Mouse (Mus musculus) embryonic facial prominence, embryonic 14.5 days (tissue): ENCODE data around the gene Mtmr6. TPM values are rescaled to one million over a fixed set of nuclear protein-coding genes. Genes with fewer than 3 reads are reported as not detected.
A peak's percentile ranks its signal among the peaks of the same experiment; 100 is the strongest.

Source experiments
- ATAC-seq: fragments of 200-750 bp; cut with Nextera tagmentation; 2 replicates; pipeline ENCODE4 v1.8.0; 2017; ENCODE audit warnings: low read depth, moderate number of reproducible peaks, moderate TSS enrichment
- DNase-seq: peaks from one replicate; pipeline ENCODE4 v3.0.0-alpha.2; 2015; ENCODE audit warnings: low spot score
- H3K27ac ChIP-seq: fragments of 300-500 bp; sonication (generic); replicated peaks from 2 replicates; pipeline ENCODE4 v1.5.1; 2014; ENCODE audit warnings: low read depth, mild to moderate bottlenecking, low read length, moderate library complexity
- H3K27me3 ChIP-seq: fragments of 300-500 bp; sonication (generic); replicated peaks from 2 replicates; pipeline ENCODE4 v1.6.1; 2014; ENCODE audit warnings: low read length; ENCODE audit not compliant: control insufficient read depth, insufficient read depth
- H3K36me3 ChIP-seq: fragments of 300-500 bp; sonication (generic); 2 replicates; pipeline ENCODE4 v1.6.1; 2014; ENCODE audit warnings: low read length, mixed read lengths; ENCODE audit not compliant: control insufficient read depth, insufficient read depth
- H3K4me1 ChIP-seq: fragments of 300-500 bp; sonication (generic); 2 replicates; pipeline ENCODE4 v1.6.1; 2014; ENCODE audit warnings: antibody characterized with exemption, low read length; ENCODE audit not compliant: control insufficient read depth, insufficient read depth
- H3K4me2 ChIP-seq: fragments of 300-500 bp; sonication (generic); 2 replicates; pipeline ENCODE4 v1.6.1; 2014; ENCODE audit warnings: low read depth, mild to moderate bottlenecking, low read length, moderate library complexity, mixed read lengths
- H3K4me3 ChIP-seq: fragments of 300-500 bp; sonication (generic); 2 replicates; pipeline ENCODE4 v1.5.1; 2014; ENCODE audit warnings: low read depth, mild to moderate bottlenecking, low read length
- H3K9ac ChIP-seq: fragments of 300-500 bp; sonication (generic); 2 replicates; pipeline ENCODE4 v1.6.1; 2014; ENCODE audit warnings: low read depth, mild to moderate bottlenecking, low read length, moderate library complexity, mixed read lengths
- H3K9me3 ChIP-seq: fragments of 300-500 bp; sonication (generic); 2 replicates; pipeline ENCODE4 v1.6.1; 2016; ENCODE audit warnings: low read length; ENCODE audit not compliant: control insufficient read depth
- whole genome bisulfite sequencing: fragments of 180-500 bp; shearing (Covaris S2); extraction: QIAGEN DNeasy Blood & Tissue Kit; methylation state at CpG from one replicate; pipeline ENCODE4 v1.1.7; 2014; 5-methylcytosine and 5-hydroxymethylcytosine counted together
- polyA plus RNA-seq: library from polyadenylated mRNA; unstranded; fragments of >200 nt; fragmentation: Nextera tagmentation; extraction: Ambion mirVana; gene quantifications from 2 replicates; pipeline ENCODE4 v1.2.1, GENCODE M21; 2014

Gene Mtmr6
- polyA plus RNA-seq, 1 experiment from 2014 or later: 47.0 TPM

DNA sequence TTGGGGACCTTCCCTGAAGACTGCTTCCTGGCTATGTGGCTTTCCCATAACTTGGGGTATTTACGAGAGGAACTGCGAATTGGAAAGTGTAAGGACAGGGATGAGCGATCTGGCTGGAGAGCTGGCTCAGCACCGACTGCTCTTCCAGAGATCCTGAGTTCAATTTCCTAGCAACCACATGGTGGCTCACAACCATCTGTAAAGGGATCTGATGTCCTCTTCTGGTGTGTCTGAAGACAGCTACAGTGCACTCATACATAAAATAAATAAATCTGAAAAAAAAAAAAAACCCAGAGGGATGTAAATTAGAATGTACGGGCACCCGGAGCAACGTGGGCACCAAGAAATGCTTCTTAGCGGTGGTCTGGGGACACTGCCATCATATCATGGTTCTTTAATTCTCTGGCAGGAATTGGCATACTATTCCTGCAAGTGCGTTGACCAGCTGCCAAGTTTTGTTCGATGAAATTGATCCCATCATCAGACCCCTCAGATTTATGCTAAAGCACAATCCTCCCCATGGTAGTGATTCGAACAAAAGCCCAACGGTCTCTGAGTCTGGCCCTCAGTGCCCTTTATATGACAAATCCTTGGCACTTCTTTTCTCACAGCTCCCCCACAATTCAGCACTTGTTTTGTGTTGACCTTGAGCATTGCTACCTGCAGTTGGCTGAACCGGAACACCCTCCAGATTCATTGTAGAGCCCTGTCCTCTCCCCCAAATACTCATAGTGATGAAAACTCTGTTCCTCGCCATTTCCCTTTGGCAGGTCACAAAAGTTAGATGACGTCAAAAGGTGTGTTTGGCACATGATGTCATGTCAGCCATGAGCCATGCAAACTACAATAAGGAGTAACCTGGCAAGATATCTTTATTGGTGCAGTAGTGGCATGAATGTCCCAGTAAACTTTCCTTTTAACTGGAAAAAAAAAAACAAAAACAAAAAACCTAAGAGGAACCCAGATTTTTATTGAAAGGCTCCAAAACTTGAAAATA is 12.7 kb upstream of the Mtmr6 start:
- Histone ChIP-seq H3K9ac (peak overlapping the region; percentile 82), H3K27me3 (no peaks in the 10 kb centered on the region), H3K9me3 (no peaks in the 10 kb centered on the region), H3K4me3 (peak overlapping the region; percentile 83), H3K4me1 (peaks cover 11% of the 10 kb centered on the region), H3K4me2 (peak overlapping the region; percentile 85), H3K36me3 (no peaks in the 10 kb centered on the region), H3K27ac (peak overlapping the region; percentile 85)
- ATAC-seq (peak; percentile 4), DNase-seq (peak; percentile 38)
- 17% methylated on average over 15 of the region's 15 CpGs for WGBS

DNA sequence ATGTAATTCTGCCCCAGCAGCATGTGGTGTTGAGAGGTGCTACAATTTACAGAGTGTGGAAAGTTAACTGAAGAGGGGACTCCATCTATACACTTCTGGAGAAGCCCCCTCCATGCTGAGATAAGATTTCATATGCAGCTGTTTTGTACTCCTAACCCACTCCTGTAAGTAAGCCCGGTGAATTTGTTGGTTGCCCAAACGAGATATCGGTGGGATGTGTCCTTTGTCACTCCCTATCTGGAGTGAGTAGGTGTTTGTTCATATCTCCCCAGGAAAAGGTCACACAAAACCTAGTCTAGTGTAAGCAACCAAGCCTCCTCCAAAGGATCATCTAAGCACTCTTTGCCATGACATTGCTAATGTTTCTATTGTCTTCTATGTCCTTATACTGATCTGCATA is 11.6 kb upstream of the Mtmr6 start:
- Histone ChIP-seq H3K4me2 (no peak overlapping the region), H3K4me1 (peaks cover 11% of the 10 kb centered on the region), H3K27ac (no peak overlapping the region), H3K9ac (no peak overlapping the region), H3K9me3 (no peaks in the 10 kb centered on the region), H3K36me3 (no peaks in the 10 kb centered on the region), H3K27me3 (no peaks in the 10 kb centered on the region), H3K4me3 (no peak overlapping the region)
- no peak for DNase-seq
- 88% methylated on average over 3 of the region's 3 CpGs for WGBS
- ATAC-seq: no peak

DNA sequence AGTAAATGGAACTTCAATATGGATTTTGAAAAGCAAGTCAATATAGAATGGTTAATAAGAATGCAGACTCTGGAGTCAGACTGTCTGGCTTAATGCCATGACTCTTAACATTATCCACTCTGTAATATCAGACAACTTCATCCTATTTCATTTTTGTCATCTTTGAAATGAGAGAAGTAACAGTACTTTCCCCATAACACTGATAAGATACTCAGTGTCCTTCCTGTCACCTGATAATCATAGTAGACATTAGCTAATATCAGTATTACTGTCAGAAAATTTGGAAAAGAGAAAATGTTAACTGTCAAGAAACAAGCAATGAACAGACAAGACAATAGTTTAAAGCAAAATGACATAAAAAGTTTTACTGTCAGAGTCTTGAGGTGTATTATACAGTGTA is 10.3 kb upstream of the Mtmr6 start:
- DNase-seq: no peak
- H3K9ac ChIP-seq: no peak overlapping the region
- no peak for ATAC-seq

DNA sequence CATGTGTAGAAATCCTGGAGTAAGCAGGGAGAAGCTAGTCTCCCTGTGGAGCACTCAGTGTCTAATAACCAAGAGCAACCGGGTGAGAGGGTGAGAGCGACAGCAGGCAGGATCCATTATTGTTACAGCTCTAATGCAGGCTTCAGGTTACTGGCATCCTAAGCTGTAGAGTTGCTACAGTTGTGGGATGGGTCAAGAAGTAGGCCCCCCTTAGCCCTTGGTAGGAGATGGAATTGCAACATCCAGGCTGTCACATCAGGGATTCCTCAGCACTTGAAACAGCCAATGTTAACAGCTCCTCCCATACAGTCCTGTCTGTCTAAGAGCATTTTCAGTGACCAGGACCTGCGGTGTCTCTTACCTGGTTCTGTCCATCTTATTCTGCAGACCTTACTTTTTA is 8.7 kb upstream of the Mtmr6 start:
- Histone ChIP-seq H3K4me2 (no peak overlapping the region), H3K9ac (no peak overlapping the region; the same call in 1 of the 2 replicates), H3K36me3 (no peaks in the 10 kb centered on the region), H3K4me3 (no peak overlapping the region), H3K9me3 (no peaks in the 10 kb centered on the region), H3K4me1 (no peaks in the 10 kb centered on the region), H3K27me3 (no peaks in the 10 kb centered on the region), H3K27ac (no peak overlapping the region)
- peak; percentile 15 for DNase-seq
- WGBS: 27% methylated on average over 3 of the region's 3 CpGs
- no peak for ATAC-seq

More for the DNA sequence above, 10.3 kb upstream of the Mtmr6 start:
- H3K27ac ChIP-seq: no peak overlapping the region
- no peaks in the 10 kb centered on the region for H3K36me3 ChIP-seq
- no peaks in the 10 kb centered on the region for H3K27me3 ChIP-seq
- no peaks in the 10 kb centered on the region for H3K9me3 ChIP-seq
- H3K4me3 ChIP-seq: no peak overlapping the region
- H3K4me2 ChIP-seq: no peak overlapping the region
- peaks cover 5% of the 10 kb centered on the region; the same call in 1 of the 2 replicates for H3K4me1 ChIP-seq

DNA sequence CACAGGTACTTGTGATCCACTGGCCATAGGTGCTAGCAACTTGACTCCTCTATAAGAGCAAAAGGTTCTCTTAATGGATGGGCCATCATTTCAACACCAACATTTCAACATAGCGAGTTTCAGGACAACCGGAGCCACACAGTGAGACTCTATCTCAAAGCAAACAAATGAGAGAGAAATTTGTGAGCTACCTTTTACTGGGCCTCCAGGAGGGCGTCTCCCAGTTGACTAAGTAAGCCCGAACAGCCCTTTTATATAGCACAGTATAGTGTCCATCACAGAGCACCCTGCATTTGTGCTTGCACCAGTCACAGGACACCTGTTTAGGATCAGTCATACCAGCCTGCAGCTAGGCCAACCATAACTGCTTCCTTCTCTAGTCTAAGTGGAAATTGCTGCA is 7.9 kb upstream of the Mtmr6 start:
- no peak overlapping the region for H3K4me3 ChIP-seq
- no peaks in the 10 kb centered on the region for H3K36me3 ChIP-seq
- H3K4me1 ChIP-seq: no peaks in the 10 kb centered on the region
- H3K9ac ChIP-seq: no peak overlapping the region
- H3K27me3 ChIP-seq: no peaks in the 10 kb centered on the region
- 67% methylated on average over 4 of the region's 4 CpGs for WGBS
- ATAC-seq (no peak), DNase-seq (no peak)
- H3K4me2 ChIP-seq: no peak overlapping the region
- no peak overlapping the region for H3K27ac ChIP-seq
- H3K9me3 ChIP-seq: no peaks in the 10 kb centered on the region

DNA sequence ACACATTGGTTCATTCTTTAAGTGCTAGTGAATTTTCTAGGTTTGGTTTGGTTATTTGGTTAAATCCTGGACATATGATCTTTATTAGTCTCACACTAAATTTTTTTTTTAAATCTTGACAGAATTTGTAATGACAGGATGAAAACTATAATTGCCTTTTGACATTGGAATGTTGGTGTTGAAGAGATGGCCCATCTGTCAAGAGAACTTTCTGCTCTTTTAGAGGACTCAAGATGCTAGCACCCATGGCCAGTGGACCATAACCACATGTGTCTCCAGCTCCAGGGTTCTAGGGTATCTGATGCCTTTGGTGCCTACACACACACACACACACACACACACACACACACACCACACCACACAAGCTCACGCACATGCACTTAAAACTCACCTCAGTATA is 7.2 kb upstream of the Mtmr6 start:
- H3K27me3 ChIP-seq: no peaks in the 10 kb centered on the region
- H3K9me3 ChIP-seq: no peaks in the 10 kb centered on the region
- no peak overlapping the region for H3K4me2 ChIP-seq
- H3K27ac ChIP-seq: no peak overlapping the region
- ATAC-seq (no peak), DNase-seq (no peak)
- H3K4me3 ChIP-seq: no peak overlapping the region
- 87% methylated on average over 1 of the region's 1 CpGs for WGBS
- H3K4me1 ChIP-seq: no peaks in the 10 kb centered on the region
- no peak overlapping the region for H3K9ac ChIP-seq
- H3K36me3 ChIP-seq: no peaks in the 10 kb centered on the region

DNA sequence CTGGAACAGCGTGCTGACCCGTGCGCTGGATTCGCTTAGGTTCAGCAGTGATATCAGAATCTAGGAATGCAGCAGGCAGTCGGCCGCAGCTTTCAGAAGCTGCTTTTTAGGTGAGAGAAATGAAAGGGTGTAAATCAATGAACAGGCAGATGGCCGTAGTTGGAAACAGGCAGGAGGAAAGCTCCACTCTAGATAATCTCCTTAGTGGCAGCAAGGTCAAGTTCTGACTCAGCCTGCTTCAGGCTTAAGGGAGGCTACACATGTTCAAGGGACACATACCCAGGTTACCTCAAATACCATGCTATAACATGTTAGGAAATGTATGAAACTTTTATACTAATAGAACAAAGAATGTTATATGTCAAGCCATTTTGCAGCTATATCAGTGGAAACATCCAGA is 2.7 kb upstream of the Mtmr6 start:
- no peak overlapping the region for H3K4me3 ChIP-seq
- DNase-seq: no peak
- WGBS: 73% methylated on average over 7 of the region's 7 CpGs
- H3K36me3 ChIP-seq: no peaks in the 10 kb centered on the region
- peaks cover 12% of the 10 kb centered on the region; the same call in 1 of the 2 replicates for H3K4me1 ChIP-seq
- H3K9ac ChIP-seq: no peak overlapping the region
- no peak overlapping the region for H3K4me2 ChIP-seq
- H3K27me3 ChIP-seq: no peaks in the 10 kb centered on the region
- ATAC-seq: no peak
- H3K27ac ChIP-seq: no peak overlapping the region
- H3K9me3 ChIP-seq: no peaks in the 10 kb centered on the region

DNA sequence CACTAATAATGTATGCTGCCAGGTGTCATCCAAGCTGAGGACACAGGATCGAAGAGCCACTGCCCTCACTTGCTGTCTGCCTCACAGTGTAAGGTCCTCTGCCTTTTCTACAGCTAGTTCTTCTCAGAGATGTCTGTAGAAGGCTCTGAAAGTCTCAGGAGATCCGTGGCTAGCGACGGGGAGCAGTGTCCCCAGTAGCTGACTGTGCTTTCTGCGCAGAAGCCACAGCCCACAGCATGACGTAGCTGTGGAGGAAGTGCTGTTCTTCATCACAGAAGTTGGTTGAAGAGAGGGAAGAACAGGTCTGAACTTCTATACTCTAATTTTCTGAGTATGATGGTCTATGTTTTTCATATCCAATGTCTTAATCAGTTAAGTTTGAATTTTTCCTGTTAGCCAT is 4.3 kb downstream of the Mtmr6 start:
- no peak for ATAC-seq
- 94% methylated on average over 6 of the region's 6 CpGs for WGBS

DNA sequence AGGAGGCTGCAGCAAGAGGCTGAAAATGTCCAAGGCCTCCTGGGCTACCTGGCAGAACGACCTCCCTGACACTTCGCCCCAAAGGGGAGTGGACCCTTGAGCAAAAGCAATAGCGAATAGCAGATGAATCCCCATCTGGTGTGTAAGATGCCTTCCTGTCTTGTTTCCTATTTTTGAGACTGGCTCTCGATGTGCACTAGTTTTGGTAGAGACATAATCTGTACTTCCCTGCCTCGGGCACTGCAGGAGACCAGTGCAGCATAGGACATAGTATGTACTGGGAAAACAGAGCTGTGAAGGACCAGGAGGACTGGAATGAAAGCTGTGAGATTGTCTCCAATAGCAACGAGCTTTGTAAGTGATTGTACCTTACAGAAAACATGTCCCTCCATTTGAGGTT is 8.3 kb downstream of the Mtmr6 start:
- H3K4me1 ChIP-seq: no peaks in the 10 kb centered on the region
- H3K4me2 ChIP-seq: no peak overlapping the region
- DNase-seq: no peak
- H3K36me3 ChIP-seq: peaks cover 4% of the 10 kb centered on the region; the same call in 1 of the 2 replicates
- ATAC-seq: no peak
- H3K4me3 ChIP-seq: no peak overlapping the region
- 79% methylated on average over 6 of the region's 6 CpGs for WGBS
- no peaks in the 10 kb centered on the region for H3K9me3 ChIP-seq
- H3K9ac ChIP-seq: no peak overlapping the region
- no peak overlapping the region for H3K27ac ChIP-seq
- no peaks in the 10 kb centered on the region for H3K27me3 ChIP-seq

More for the DNA sequence above, 4.3 kb downstream of the Mtmr6 start:
- no peaks in the 10 kb centered on the region for H3K9me3 ChIP-seq
- H3K4me1 ChIP-seq: peaks cover 12% of the 10 kb centered on the region; the same call in 1 of the 2 replicates
- no peak overlapping the region for H3K4me2 ChIP-seq
- DNase-seq: no peak
- no peaks in the 10 kb centered on the region for H3K36me3 ChIP-seq
- H3K4me3 ChIP-seq: no peak overlapping the region
- no peak overlapping the region for H3K27ac ChIP-seq
- H3K9ac ChIP-seq: no peak overlapping the region; the same call in 1 of the 2 replicates
- no peaks in the 10 kb centered on the region for H3K27me3 ChIP-seq
